Comparison of ENCODE assay signal across 23 mouse cellular contexts in genomic region chr4:48782686-48783085, GRCm38 (mm10).
"Had no signal": no experiment of that assay in that cellular context is flagged by ENCODE, and none has a peak within 500 bp of the region (broad histone marks: within the 10 kb centered on the region; RNA-seq: fewer than 3 reads in every experiment).

No protein-coding gene starts in this region.

- H3K4me3 ChIP-seq: kidney, embryonic 15.5 days; left cerebral cortex, adult 2 months; limb, embryonic 10.5 days; limb, embryonic 13.5 days; liver, embryonic 12.5 days; liver, embryonic 15.5 days; lung, embryonic 15.5 days; megakaryocyte, embryonic 14.5 days; midbrain, embryonic 10.5 days; neural tube, embryonic 12.5 days; neural tube, embryonic 15.5 days; stomach, embryonic 15.5 days had no signal

- H3K4me1 ChIP-seq: kidney, embryonic 15.5 days; limb, embryonic 10.5 days; liver, embryonic 12.5 days; liver, embryonic 15.5 days; lung, embryonic 15.5 days; megakaryocyte, embryonic 14.5 days; stomach, embryonic 15.5 days had no signal

- H3K4me2 ChIP-seq: kidney, embryonic 15.5 days; limb, embryonic 13.5 days; liver, embryonic 12.5 days; liver, embryonic 15.5 days; lung, embryonic 15.5 days; neural tube, embryonic 12.5 days; neural tube, embryonic 15.5 days; stomach, embryonic 15.5 days had no signal

- H3K9ac ChIP-seq: kidney, embryonic 15.5 days; limb, embryonic 13.5 days; liver, embryonic 12.5 days; liver, embryonic 15.5 days; lung, embryonic 15.5 days; neural tube, embryonic 12.5 days; neural tube, embryonic 15.5 days; stomach, embryonic 15.5 days had no signal

- H3K27ac ChIP-seq: kidney, embryonic 15.5 days; left cerebral cortex, adult 2 months; limb, embryonic 10.5 days; limb, embryonic 13.5 days; liver, embryonic 12.5 days; liver, embryonic 15.5 days; lung, embryonic 15.5 days; midbrain, embryonic 10.5 days; neural tube, embryonic 12.5 days; neural tube, embryonic 15.5 days; stomach, embryonic 15.5 days had no signal

- DNase-seq: kidney, adult 8-10 months; kidney, postnatal 10 days; kidney, postnatal 36 days; layer of hippocampus, postnatal 36 days; liver; lung, adult 18-20 months; lung, postnatal 10 days; lung, postnatal 36 days; midbrain, embryonic 14.5 days; right cerebral cortex, postnatal 4 days; thymus, postnatal 25 days had no signal

- ATAC-seq: liver, embryonic 12.5 days had no signal

- H3K9me3 ChIP-seq: kidney, embryonic 15.5 days; limb, embryonic 10.5 days; limb, embryonic 13.5 days; liver, embryonic 12.5 days; liver, embryonic 15.5 days; lung, embryonic 15.5 days; megakaryocyte, embryonic 14.5 days; midbrain, embryonic 10.5 days; neural tube, embryonic 12.5 days; neural tube, embryonic 15.5 days; stomach, embryonic 15.5 days had no signal

- H3K36me3 ChIP-seq: kidney, embryonic 15.5 days; limb, embryonic 10.5 days; limb, embryonic 13.5 days; liver, embryonic 12.5 days; liver, embryonic 15.5 days; lung, embryonic 15.5 days; midbrain, embryonic 10.5 days; neural tube, embryonic 12.5 days; neural tube, embryonic 15.5 days; stomach, embryonic 15.5 days had no signal

- H3K27me3 ChIP-seq: kidney, embryonic 15.5 days; limb, embryonic 13.5 days; liver, embryonic 12.5 days; liver, embryonic 15.5 days; lung, embryonic 15.5 days; megakaryocyte, embryonic 14.5 days; neural tube, embryonic 12.5 days; neural tube, embryonic 15.5 days; stomach, embryonic 15.5 days had no signal
